Mouse (Mus musculus): Measurements from ENCODE around the gene Nfat5. TPM values are rescaled to one million over a fixed set of nuclear protein-coding genes. Genes with fewer than 3 reads are reported as not detected.
A peak's percentile ranks its signal among the peaks of the same experiment; 100 is the strongest.

Nfat5 gene
- polyA plus RNA-seq, 2 experiments = 17.6 to 70.1 TPM

DNA sequence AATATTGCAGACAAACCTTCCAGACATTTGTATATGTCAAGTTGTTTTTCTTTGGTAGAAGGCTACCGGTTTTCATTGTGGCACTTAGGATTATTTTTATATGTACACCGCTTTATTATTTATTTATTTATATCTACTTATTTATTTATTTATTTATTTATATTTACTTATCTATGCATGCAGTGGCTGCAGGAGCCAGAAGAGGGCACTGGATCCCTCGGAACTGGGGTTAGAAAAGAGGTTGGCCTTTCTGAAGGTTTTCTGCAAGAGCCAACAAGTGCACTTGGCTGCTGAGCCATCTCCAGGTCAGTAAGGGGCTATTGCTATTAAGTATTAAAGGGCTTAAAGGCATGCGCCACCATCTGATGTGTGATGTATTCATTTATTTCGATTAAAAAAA, 94.6 kb downstream of the Nfat5 start:
- H3K36me3 ChIP-seq (ENCODE audit: control insufficient read depth, insufficient read depth, low read length) = no peaks in the 10 kb centered on the region
- peaks cover 18% of the 10 kb centered on the region for H3K4me1 ChIP-seq (ENCODE audit: control insufficient read depth, insufficient read depth, low read length)
- no peak overlapping the region for H3K9ac ChIP-seq (ENCODE audit: low read depth, low read length, severe bottlenecking)
- TF ChIP-seq POLR2A (IDR thresholded peaks at IDR 0.05; ENCODE audit: borderline replicate concordance, extremely low read depth, insufficient read depth, insufficient read length) = no peak
- DNase-seq (ENCODE audit: low spot score) (no peak), ATAC-seq (ENCODE audit: low FRiP score, low read depth) (no peak)
- no peak overlapping the region for H3K4me3 ChIP-seq (replicated peaks; ENCODE audit: low read length)
- no peaks in the 10 kb centered on the region for H3K27me3 ChIP-seq (ENCODE audit: control insufficient read depth, insufficient read depth, low read length)
- no peaks in the 10 kb centered on the region for H3K9me3 ChIP-seq (ENCODE audit: control insufficient read depth, low read length)
- 53% methylated on average over 5 of the region's 5 CpGs for WGBS
- H3K4me2 ChIP-seq (replicated peaks; ENCODE audit: low read depth, low read length, severe bottlenecking) = no peak overlapping the region
- no peak overlapping the region for H3K27ac ChIP-seq (replicated peaks; ENCODE audit: low read depth, low read length)

DNA sequence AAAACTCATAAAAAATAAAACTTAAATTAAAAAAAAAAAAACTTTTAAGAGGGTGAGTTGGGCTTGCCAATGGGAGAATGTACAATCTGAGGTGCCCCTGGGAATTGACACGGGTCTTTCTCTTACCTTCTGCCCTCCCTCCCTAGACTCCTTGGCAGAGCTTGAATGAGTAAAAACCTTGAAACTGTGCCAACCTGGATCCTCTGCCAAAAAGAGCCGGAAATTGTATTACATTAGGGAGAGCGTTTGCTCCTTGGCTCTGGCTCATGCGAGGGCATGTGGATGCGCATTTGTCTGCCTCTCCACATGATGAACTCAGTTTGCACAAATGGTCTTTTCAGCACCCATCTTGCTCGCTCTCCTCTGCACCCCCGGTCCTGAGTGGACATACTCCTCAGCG, 96.3 kb downstream of the Nfat5 start:
- peak; percentile 51; the same call in 1 of the 2 replicates for ATAC-seq (ENCODE audit: low FRiP score, low read depth)

DNA sequence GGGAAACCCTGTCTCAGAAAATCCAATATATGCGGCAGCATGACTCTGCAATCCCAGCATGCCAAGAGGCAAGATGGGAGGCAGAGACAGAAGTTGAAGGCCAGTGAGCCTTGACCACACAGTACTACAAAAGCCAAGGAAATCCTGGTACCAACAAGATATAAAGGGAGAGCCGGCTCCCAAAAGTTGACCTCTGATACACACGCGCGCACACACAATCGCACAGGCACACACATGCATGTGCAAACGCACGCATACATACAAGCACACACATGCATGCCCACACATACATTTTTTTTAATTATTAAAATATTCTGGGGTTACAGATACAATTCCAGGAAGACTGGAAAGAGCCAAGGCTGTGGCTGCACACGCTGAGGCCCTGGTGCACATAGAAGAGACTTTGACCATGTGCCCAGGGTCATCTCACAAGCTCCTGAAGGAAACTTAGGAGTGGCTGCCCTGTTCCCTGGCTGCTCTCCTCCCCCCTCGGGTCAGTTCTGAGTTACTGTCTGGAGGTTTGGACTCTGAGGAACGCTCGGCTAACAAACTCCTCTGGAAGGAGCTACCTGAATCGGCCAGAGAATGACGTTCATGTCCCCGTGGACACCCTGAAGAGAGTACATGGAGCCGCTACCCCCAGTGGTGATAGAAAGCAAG, 97.3 kb downstream of the Nfat5 start:
- Histone ChIP-seq H3K36me3 (ENCODE audit: control insufficient read depth, insufficient read depth, low read length) (no peaks in the 10 kb centered on the region), H3K27me3 (ENCODE audit: control insufficient read depth, insufficient read depth, low read length) (no peaks in the 10 kb centered on the region), H3K9me3 (ENCODE audit: control insufficient read depth, low read length) (no peaks in the 10 kb centered on the region), H3K27ac (replicated peaks; ENCODE audit: low read depth, low read length) (no peak overlapping the region), H3K9ac (ENCODE audit: low read depth, low read length, severe bottlenecking) (no peak overlapping the region), H3K4me3 (replicated peaks; ENCODE audit: low read length) (no peak overlapping the region), H3K4me1 (ENCODE audit: control insufficient read depth, insufficient read depth, low read length) (peaks cover 18% of the 10 kb centered on the region), H3K4me2 (replicated peaks; ENCODE audit: low read depth, low read length, severe bottlenecking) (no peak overlapping the region)
- TF ChIP-seq POLR2A (IDR thresholded peaks at IDR 0.05; ENCODE audit: borderline replicate concordance, extremely low read depth, insufficient read depth, insufficient read length) = no peak
- DNase-seq (ENCODE audit: low spot score) (no peak), ATAC-seq (ENCODE audit: low FRiP score, low read depth) (no peak)
- WGBS = 93% methylated on average over 16 of the region's 16 CpGs

More for the DNA sequence above, 96.3 kb downstream of the Nfat5 start:
- peak; percentile 84 for DNase-seq (ENCODE audit: low spot score)
- no peak overlapping the region for H3K27ac ChIP-seq (replicated peaks; ENCODE audit: low read depth, low read length)
- H3K36me3 ChIP-seq (ENCODE audit: control insufficient read depth, insufficient read depth, low read length) = no peaks in the 10 kb centered on the region
- H3K9ac ChIP-seq (ENCODE audit: low read depth, low read length, severe bottlenecking) = no peak overlapping the region
- 48% methylated on average over 8 of the region's 8 CpGs for WGBS
- no peaks in the 10 kb centered on the region for H3K27me3 ChIP-seq (ENCODE audit: control insufficient read depth, insufficient read depth, low read length)
- H3K4me1 ChIP-seq (ENCODE audit: control insufficient read depth, insufficient read depth, low read length) = peaks cover 18% of the 10 kb centered on the region
- H3K4me3 ChIP-seq (replicated peaks; ENCODE audit: low read length) = no peak overlapping the region
- no peak overlapping the region for H3K4me2 ChIP-seq (replicated peaks; ENCODE audit: low read depth, low read length, severe bottlenecking)
- H3K9me3 ChIP-seq (ENCODE audit: control insufficient read depth, low read length) = no peaks in the 10 kb centered on the region
- no peak for TF ChIP-seq POLR2A (IDR thresholded peaks at IDR 0.05; ENCODE audit: borderline replicate concordance, extremely low read depth, insufficient read depth, insufficient read length)

DNA sequence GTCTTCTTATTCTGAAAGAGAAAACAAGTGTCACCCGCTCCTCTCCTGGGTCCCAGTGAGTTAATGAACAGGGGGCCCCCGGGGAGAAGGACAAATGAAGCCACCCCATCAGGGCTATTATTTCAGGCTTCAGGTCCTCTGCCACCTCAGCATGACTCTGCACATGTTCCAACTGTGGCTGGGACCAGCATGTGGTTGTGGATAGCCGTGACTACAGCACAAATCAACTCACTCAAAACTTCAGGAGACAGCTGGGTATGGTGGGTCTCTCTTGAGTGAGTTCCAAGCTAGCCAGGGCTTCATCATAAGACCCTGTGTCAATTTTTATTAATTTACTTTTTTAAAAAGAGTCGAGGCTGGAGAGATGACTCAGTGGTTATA, 97.9 kb downstream of the Nfat5 start:
- ATAC-seq (ENCODE audit: low FRiP score, low read depth) (no peak), DNase-seq (ENCODE audit: low spot score) (no peak)
- no peak for TF ChIP-seq POLR2A (IDR thresholded peaks at IDR 0.05; ENCODE audit: borderline replicate concordance, extremely low read depth, insufficient read depth, insufficient read length)
- no peak overlapping the region for H3K4me2 ChIP-seq (replicated peaks; ENCODE audit: low read depth, low read length, severe bottlenecking)
- H3K4me3 ChIP-seq (replicated peaks; ENCODE audit: low read length) = no peak overlapping the region
- no peak overlapping the region for H3K27ac ChIP-seq (replicated peaks; ENCODE audit: low read depth, low read length)
- no peaks in the 10 kb centered on the region for H3K27me3 ChIP-seq (ENCODE audit: control insufficient read depth, insufficient read depth, low read length)
- 76% methylated on average over 4 of the region's 4 CpGs for WGBS
- H3K9ac ChIP-seq (ENCODE audit: low read depth, low read length, severe bottlenecking) = no peak overlapping the region
- H3K9me3 ChIP-seq (ENCODE audit: control insufficient read depth, low read length) = no peaks in the 10 kb centered on the region
- H3K36me3 ChIP-seq (ENCODE audit: control insufficient read depth, insufficient read depth, low read length) = no peaks in the 10 kb centered on the region
- H3K4me1 ChIP-seq (ENCODE audit: control insufficient read depth, insufficient read depth, low read length) = peaks cover 18% of the 10 kb centered on the region

DNA sequence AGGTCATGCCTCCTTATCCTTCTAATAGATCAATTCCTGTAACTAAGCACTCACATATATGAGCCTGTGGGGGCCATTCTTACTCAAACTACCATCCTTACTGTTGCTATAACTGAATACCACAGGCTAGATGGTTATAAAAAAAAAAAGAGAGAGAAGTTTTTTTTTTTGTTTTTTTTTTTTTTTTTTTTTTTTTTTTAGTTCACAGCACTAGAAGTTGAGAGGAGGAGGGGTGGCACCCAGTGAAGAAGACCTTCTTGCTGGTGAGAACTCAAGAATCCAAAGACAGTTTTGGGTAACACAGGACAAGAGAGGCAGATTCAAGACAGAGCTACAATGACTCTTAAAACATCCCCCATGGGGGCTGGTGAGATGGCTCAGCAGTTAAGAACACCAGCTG, 102.1 kb downstream of the Nfat5 start:
- DNase-seq (ENCODE audit: low spot score) (no peak), ATAC-seq (ENCODE audit: low FRiP score, low read depth) (no peak)
- Histone ChIP-seq H3K4me2 (replicated peaks; ENCODE audit: low read depth, low read length, severe bottlenecking) (no peak overlapping the region), H3K27ac (replicated peaks; ENCODE audit: low read depth, low read length) (no peak overlapping the region), H3K9ac (ENCODE audit: low read depth, low read length, severe bottlenecking) (no peak overlapping the region), H3K36me3 (ENCODE audit: control insufficient read depth, insufficient read depth, low read length) (no peaks in the 10 kb centered on the region), H3K4me1 (ENCODE audit: control insufficient read depth, insufficient read depth, low read length) (peaks cover 15% of the 10 kb centered on the region), H3K4me3 (replicated peaks; ENCODE audit: low read length) (no peak overlapping the region), H3K9me3 (ENCODE audit: control insufficient read depth, low read length) (no peaks in the 10 kb centered on the region), H3K27me3 (ENCODE audit: control insufficient read depth, insufficient read depth, low read length) (no peaks in the 10 kb centered on the region)
- no peak for TF ChIP-seq POLR2A (IDR thresholded peaks at IDR 0.05; ENCODE audit: borderline replicate concordance, extremely low read depth, insufficient read depth, insufficient read length)

Data from limb, embryonic 14.5 days (tissue).